Mouse (Mus musculus) adrenal gland, adult 18-20 months (tissue): ENCODE measurements around the gene Slc44a2. TPM values are rescaled to one million over a fixed set of nuclear protein-coding genes. Genes with fewer than 3 reads are reported as not detected.

ENCODE experiments used
- DNase-seq, 2 experiments: peaks; one replicate each; pipeline ENCODE4 v3.0.0; 2021 to 2022; ENCODE audit warnings: low spot score in 2 of 2
- total RNA-seq, 2 experiments: library from RNA; stranded (reverse); gene quantifications; 1 replicate in 1 of 2; 2 replicates in 1 of 2; pipeline ENCODE4 v1.2.3; 2021

Slc44a2 gene
- total RNA-seq, 2 experiments from 2014 or later = 36.3 to 48.3 TPM

- no peak for DNase-seq
Measured at GRCm38 (mm10) chr9:21331365-21332140, 11.1 kb downstream of the Slc44a2 start.

DNA sequence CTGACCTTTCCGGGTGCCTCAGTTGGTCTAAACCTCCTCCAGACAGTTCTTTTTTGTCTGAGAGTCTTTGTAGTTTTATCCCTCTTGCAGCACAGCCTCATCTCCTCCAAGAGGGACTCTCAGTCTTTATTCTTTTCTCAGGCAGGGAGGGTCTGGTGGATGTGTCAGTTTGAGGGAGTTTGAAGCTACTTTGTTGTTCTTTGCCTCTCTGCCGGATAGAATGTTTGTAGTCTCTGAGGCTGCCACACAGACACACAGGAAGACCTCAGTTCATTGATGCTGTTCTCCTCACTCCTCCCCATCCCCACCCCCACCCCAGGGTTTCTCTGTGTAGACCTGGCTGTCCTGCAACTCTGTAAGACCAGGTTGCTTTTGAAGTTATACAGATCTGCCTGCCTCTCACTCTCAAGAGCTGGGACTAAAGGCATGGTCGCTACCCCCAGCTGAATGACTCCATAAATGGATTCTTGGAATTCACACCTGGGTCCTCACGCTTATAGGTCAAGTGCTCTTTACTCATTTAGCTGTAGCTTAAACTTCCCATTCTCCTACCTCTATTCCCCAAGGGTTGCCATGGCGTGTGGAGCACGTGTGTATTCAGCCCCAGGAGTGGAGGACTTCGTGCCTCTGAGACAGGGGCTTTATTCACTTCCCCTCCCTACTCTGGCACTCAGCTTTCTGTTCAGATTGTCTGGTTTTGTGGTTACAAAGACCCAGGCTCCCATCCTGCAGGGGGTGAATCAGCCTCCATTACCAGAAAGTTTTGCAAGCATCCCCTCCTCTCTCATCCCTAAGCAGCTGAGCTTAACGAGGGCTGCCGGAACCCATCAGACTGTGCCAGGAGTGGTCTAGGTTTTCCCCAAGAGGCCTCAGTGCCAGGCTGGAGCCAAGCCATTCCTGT is 11.9 kb downstream of the Slc44a2 start:
- DNase-seq = no peak

DNA sequence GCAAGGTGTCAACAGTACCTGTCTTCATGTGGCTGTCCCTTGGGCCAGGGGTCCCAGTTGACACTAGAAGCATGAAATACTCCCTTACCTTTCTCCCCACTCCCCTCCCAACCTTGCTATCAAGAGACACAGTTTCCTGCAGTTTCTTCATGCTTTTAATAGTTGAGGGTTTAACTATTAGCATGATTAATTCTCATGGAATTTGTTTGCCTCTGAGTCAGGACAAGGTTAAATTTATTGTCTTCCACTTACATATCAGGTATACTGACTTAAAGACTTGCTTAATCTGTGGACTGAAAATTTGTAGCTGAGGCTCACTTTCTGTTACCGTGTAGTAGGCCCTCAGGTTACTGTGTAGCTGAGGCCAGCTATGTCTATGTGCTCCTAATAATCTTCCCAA is 13.0 kb downstream of the Slc44a2 start:
- DNase-seq = no peak

- no peak for DNase-seq
Measured at GRCm38 (mm10) chr9:21334747-21335146, 14.2 kb downstream of the Slc44a2 start.

DNA sequence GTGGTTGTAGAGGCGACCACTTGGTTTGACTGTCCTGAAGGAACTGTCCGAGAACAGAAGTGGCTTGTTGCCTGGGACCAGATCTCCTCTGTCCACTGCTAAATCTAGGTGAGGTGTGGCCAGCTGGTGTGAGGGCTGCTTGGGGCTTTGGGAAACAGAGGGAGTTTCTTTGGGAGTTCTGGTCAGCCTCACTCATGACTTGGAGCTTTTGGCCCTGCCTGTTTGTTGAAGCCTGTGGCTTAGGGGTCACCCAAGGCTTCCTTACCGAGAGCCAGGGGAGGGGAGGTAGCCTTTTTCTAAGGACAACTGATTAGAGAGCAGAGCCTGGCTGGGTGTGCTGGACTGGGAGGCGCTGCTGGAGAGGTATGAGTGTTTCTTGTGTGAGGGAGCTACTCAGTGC is 14.9 kb downstream of the Slc44a2 start:
- no peak for DNase-seq

- no peak for DNase-seq
Measured at GRCm38 (mm10) chr9:21336491-21336890, 16.0 kb downstream of the Slc44a2 start.

DNA sequence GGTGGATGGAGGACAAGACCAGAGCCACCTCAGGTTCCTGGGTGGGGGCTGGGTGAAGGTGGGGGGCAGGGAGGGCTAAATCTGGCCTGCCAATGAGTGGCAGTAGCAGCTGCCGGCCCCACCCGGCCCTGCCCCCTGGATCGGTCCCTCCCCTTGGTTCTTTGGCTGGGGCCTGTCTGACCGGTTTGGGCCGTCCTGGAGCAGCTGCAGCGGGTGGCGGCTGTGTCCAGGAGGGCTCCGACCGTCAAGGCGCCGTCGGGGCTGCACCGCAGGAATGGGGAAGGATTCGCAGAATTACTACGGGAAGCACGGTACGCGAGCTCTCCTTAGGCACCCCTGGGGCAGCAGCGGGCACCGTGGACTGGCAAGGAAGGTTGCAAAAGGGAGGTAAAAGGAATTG is 17.2 kb downstream of the Slc44a2 start:
- no peak for DNase-seq

DNA sequence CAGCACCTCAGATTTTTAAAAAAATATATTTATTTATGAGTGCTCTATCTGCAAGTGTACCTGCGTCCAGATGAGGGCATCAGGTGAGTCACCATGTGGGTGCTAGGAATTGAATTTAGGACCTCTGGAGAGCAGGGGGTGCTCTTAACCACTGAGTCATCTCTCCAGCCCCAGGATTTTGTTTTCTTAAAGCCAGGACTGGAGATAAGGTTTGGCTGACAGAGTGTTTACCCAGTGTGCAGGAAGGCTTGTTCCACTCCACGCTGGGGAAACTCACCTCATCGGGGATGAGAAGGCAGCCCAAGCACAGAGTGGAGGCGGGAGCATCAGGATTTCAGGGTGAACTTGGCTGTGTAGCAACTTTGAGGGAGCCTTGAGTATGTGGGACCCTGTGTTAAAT is 19.9 kb downstream of the Slc44a2 start:
- DNase-seq = no peak

GRCm38 (mm10) chr9:21346627-21347365 is 26.3 kb downstream of the Slc44a2 start:
- DNase-seq = no peak

DNA sequence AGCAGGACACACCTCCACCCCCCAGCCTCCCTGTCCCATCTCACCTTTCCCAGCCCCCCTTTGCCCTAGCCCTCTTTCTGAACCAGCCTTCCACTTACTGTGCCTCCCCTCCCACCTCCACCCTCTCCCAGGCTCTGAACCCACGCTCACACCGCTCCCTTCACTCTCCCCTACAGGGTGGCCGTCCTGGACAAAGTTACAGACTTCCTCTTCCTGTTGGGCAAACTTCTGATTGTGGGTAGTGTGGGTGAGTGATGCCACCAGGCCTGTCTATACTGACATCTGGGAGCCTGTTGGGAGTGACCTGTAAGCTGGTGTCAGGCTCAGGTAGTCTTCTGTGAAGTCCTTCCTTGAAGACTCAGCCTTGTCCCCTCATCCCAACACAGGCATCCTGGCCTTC is 27.7 kb downstream of the Slc44a2 start:
- no peak for DNase-seq

DNA sequence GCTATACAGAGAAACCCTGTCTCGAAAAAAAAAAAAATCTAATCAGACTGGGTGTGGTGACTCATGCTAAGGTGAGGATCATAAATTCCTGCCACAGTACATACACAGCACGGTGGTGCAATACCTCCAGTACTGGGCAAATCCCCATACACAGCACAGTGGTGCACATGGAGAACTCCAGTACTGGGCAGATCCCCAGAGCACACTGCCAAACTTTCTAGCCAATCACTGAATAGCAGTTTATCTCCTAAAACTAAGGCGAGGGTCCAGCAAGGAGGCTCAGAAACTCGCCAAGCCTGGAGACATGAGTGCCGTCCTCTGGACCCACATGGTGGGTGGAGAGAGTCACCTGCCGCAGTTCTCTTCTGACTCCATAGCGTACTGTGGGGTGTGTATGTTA is 30.7 kb downstream of the Slc44a2 start:
- no peak for DNase-seq

- DNase-seq = no peak
Measured at GRCm38 (mm10) chr9:21351702-21352377, 31.3 kb downstream of the Slc44a2 start.

- DNase-seq = no peak
Measured at GRCm38 (mm10) chr9:21352463-21353372, 32.2 kb downstream of the Slc44a2 start.

DNA sequence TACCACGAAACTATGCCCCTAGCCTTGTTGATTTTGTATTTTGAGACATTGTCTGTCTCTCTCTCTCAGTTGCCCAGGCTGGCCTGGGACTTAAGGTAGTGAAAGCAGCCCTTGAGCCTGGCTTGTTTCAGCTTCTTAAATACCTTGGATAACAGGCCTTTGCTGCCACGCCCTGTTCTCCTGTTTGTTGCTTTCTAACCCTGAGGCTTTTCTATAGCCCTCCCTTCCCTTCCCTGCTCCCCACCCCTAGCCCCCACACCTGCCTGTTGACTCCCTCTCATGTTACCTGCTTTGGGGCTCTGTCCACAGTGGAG is 32.8 kb downstream of the Slc44a2 start:
- DNase-seq = no peak

DNA sequence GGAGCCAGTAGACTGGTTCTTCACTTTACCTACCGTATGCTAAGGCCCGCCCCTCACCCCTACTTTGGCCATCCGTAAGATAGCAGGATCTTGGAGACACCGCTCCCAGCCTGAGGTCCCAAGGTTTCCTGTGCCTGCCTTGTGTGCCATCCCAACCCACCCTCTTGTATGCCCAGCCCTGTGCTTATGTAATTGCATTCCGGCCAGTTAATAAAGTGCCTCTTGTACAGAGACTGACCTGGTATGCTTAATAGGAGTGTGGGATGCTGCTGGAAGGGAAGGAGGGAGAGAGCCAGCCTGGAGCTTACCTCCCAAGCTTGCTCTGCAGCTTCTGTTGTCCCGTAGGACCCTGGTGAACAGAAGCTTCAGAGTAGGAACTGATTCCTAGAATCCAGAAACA is 34.3 kb downstream of the Slc44a2 start:
- no peak for DNase-seq

DNA sequence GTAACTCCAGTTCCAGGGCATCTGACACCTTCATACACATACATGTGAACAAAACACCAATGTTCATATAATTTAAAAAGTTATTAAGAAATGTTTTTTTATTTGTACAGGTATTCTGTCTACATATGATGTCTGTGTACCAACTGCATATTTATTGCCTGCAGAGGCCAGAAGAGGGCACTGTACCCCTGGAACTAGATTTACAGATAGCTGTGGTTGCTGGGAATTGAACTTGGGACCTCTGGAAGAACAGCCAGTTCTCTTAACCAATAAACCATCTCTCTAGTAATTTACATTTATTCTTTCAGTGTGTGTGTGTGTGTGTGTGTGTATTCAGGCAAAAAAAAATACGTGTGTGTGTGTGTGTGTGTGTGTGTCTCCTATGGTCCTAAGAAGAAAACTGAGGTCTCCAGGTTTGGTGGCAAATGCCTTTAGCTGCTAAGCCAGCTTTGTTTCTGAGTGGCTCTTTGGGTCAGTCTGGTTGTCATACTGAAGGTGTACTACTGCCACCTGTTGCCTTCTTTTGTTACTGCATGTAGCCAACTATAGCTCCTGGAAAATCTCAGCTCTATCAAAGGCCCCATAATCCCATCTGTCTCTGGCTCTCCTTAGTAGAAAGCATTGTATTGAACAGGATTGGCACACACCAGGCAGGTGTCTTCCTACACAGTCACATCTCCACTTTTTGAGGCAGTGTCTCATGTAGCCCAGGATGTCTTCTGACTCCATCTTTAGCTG is 36.7 kb downstream of the Slc44a2 start:
- peak; percentile 49 to 64 for DNase-seq

- DNase-seq = peak; percentile 57 to 74
Measured at GRCm38 (mm10) chr9:21366541-21367220, 46.2 kb downstream of the Slc44a2 start.

- peak; percentile 96 to 98 for DNase-seq
Measured at GRCm38 (mm10) chr9:21367357-21368111, 47.0 kb downstream of the Slc44a2 start, which contains the start of gene Ilf3. Gene Ilf3, plus strand, starts transcription at chr9:21367871.
